Mouse (Mus musculus) urinary bladder, postnatal 10 days (tissue): ENCODE data around the gene Npcd.

Source experiments
- DNase-seq: peaks from one replicate; pipeline ENCODE4 v3.0.0; 2022; ENCODE audit warnings: low spot score

The Npcd gene

GRCm38 (mm10) chr15:79834130-79834880 lies at the start of gene Npcd, which contains the start of gene Cbx6:
Npcd (minus strand) TSS chr15:79834237.
Cbx6 (minus strand) TSS chr15:79834688.
- peak; percentile 92 for DNase-seq

GRCm38 (mm10) chr15:79883352-79883822 lies 49.4 kb upstream of the Npcd start:
- DNase-seq = peak; percentile 77

GRCm38 (mm10) chr15:79882623-79883267 lies 48.7 kb upstream of the Npcd start:
- no peak for DNase-seq

- no peak for DNase-seq
These were observed 46.4 kb upstream of the Npcd start for GRCm38 (mm10) chr15:79880477-79880876.

- DNase-seq = peak; percentile 72
These were observed 45.3 kb upstream of the Npcd start for GRCm38 (mm10) chr15:79879319-79879718.

GRCm38 (mm10) chr15:79878725-79879136 lies 44.7 kb upstream of the Npcd start:
- no peak for DNase-seq

GRCm38 (mm10) chr15:79875261-79875995 lies 41.4 kb upstream of the Npcd start:
- no peak for DNase-seq

- no peak for DNase-seq
These were observed 40.0 kb upstream of the Npcd start for GRCm38 (mm10) chr15:79873995-79874394.

GRCm38 (mm10) chr15:79873545-79873944 lies 39.5 kb upstream of the Npcd start:
- no peak for DNase-seq

- DNase-seq = no peak
These were observed 33.4 kb upstream of the Npcd start for GRCm38 (mm10) chr15:79867260-79868002.

GRCm38 (mm10) chr15:79859821-79860220 lies 25.8 kb upstream of the Npcd start:
- DNase-seq = no peak

- no peak for DNase-seq
These were observed 24.9 kb upstream of the Npcd start for GRCm38 (mm10) chr15:79858979-79859378.

- no peak for DNase-seq
These were observed 16.1 kb upstream of the Npcd start for GRCm38 (mm10) chr15:79850143-79850542.

- no peak for DNase-seq
These were observed 13.1 kb upstream of the Npcd start for GRCm38 (mm10) chr15:79847100-79847499.

- DNase-seq = no peak
These were observed 11.9 kb upstream of the Npcd start for GRCm38 (mm10) chr15:79845986-79846385.

GRCm38 (mm10) chr15:79842985-79843384 lies 8.9 kb upstream of the Npcd start:
- no peak for DNase-seq

GRCm38 (mm10) chr15:79840281-79840680 lies 6.2 kb upstream of the Npcd start:
- DNase-seq = no peak

- no peak for DNase-seq
These were observed 834 bp upstream of the Npcd start for GRCm38 (mm10) chr15:79834881-79835260.

GRCm38 (mm10) chr15:79833251-79834050 lies 586 bp downstream of the Npcd start:
- no peak for DNase-seq

- peak; percentile 35 for DNase-seq
These were observed 1.8 kb downstream of the Npcd start for GRCm38 (mm10) chr15:79832064-79832900.
